Mouse (Mus musculus) limb, embryonic 15.5 days (tissue): ENCODE results near the gene Stag1. TPM values are rescaled to one million over a fixed set of nuclear protein-coding genes. Genes with fewer than 3 reads are reported as not detected.
A peak's percentile ranks its signal among the peaks of the same experiment; 100 is the strongest.

Source experiments
- ATAC-seq: fragments of 200-750 bp; cut with Nextera tagmentation; 2 replicates; pipeline ENCODE4 v1.8.0; 2017; ENCODE audit warnings: low read depth, moderate TSS enrichment; ENCODE audit not compliant: insufficient number of reproducible peaks, low FRiP score, low TSS enrichment
- H3K27ac ChIP-seq: fragments of 300-500 bp; sonication (generic); 2 replicates; pipeline ENCODE4 v1.5.1; 2015; ENCODE audit warnings: moderate library complexity, mild to moderate bottlenecking, inconsistent platforms
- H3K27me3 ChIP-seq: fragments of 300-500 bp; sonication (generic); 2 replicates; pipeline ENCODE4 v1.6.1; 2015; ENCODE audit warnings: inconsistent platforms
- H3K36me3 ChIP-seq: fragments of 300-500 bp; sonication (generic); 2 replicates; pipeline ENCODE4 v1.6.1; 2015; ENCODE audit warnings: inconsistent platforms
- H3K4me1 ChIP-seq: fragments of 300-500 bp; sonication (generic); 2 replicates; pipeline ENCODE4 v1.6.1; 2015; ENCODE audit warnings: inconsistent platforms
- H3K4me2 ChIP-seq: fragments of 300-500 bp; sonication (generic); 2 replicates; pipeline ENCODE4 v1.6.1; 2015; ENCODE audit warnings: mild to moderate bottlenecking, inconsistent platforms
- H3K4me3 ChIP-seq: fragments of 300-500 bp; sonication (generic); 2 replicates; pipeline ENCODE4 v1.5.1; 2015; ENCODE audit warnings: mild to moderate bottlenecking, inconsistent platforms
- H3K9ac ChIP-seq: fragments of 300-500 bp; sonication (generic); 2 replicates; pipeline ENCODE4 v1.6.1; 2015; ENCODE audit warnings: inconsistent platforms
- H3K9me3 ChIP-seq: fragments of 300-500 bp; sonication (generic); 2 replicates; pipeline ENCODE4 v1.6.1; 2016; ENCODE audit warnings: inconsistent platforms
- WGBS: fragments of 180-500 bp; shearing (Covaris S2); methylation state at CpG from one replicate; pipeline ENCODE4 v1.1.7; 2015; 5-methylcytosine and 5-hydroxymethylcytosine counted together
- polyA plus RNA-seq: library from polyadenylated mRNA; unstranded; fragments of >200 nt; fragmentation: Nextera tagmentation; extraction: Ambion mirVana; gene quantifications from 2 replicates; pipeline ENCODE4 v1.2.1, GENCODE M21; 2015

The Stag1 gene
- polyA plus RNA-seq = 37.9 and 46.2 TPM in 2 replicates

GRCm38 (mm10) chr9:100597546-100597945 is at the start of gene Stag1:
Stag1 (plus strand) TSS chr9:100597798.
- H3K4me1 ChIP-seq = no peaks in the 10 kb centered on the region
- H3K4me2 ChIP-seq = no peak within 1 kb of the TSS
- H3K27me3 ChIP-seq = no peaks in the 10 kb centered on the region
- H3K9me3 ChIP-seq = no peaks in the 10 kb centered on the region
- no peak within 1 kb of the TSS for H3K9ac ChIP-seq
- H3K4me3 ChIP-seq = no peak within 1 kb of the TSS
- no peak for ATAC-seq
- no peaks in the 10 kb centered on the region for H3K36me3 ChIP-seq
- H3K27ac ChIP-seq = no peak within 1 kb of the TSS
- WGBS = 85% methylated on average over 8 of the region's 8 CpGs

GRCm38 (mm10) chr9:100548313-100548712 is 49.3 kb upstream of the Stag1 start:
- no peak overlapping the region for H3K9ac ChIP-seq
- ATAC-seq = no peak
- H3K9me3 ChIP-seq = no peaks in the 10 kb centered on the region
- H3K27ac ChIP-seq = no peak overlapping the region
- H3K4me3 ChIP-seq = no peak overlapping the region
- no peak overlapping the region for H3K4me2 ChIP-seq
- H3K27me3 ChIP-seq = no peaks in the 10 kb centered on the region
- H3K36me3 ChIP-seq = peaks cover 13% of the 10 kb centered on the region; the same call in 1 of the 2 replicates
- 88% methylated on average over 2 of the region's 2 CpGs for WGBS
- peaks cover 8% of the 10 kb centered on the region; the same call in 1 of the 2 replicates for H3K4me1 ChIP-seq

- 64% methylated on average over 5 of the region's 5 CpGs for WGBS
- no peak for ATAC-seq
- Histone ChIP-seq H3K9ac (no peak overlapping the region), H3K36me3 (0 out of 2 replicates have a peak, but pooled peaks cover 5% of the 10 kb centered on the region), H3K27me3 (no peaks in the 10 kb centered on the region), H3K27ac (no peak overlapping the region), H3K9me3 (no peaks in the 10 kb centered on the region), H3K4me2 (no peak overlapping the region), H3K4me3 (no peak overlapping the region), H3K4me1 (no peaks in the 10 kb centered on the region)
Observed at GRCm38 (mm10) chr9:100555686-100556085, 41.9 kb upstream of the Stag1 start.

GRCm38 (mm10) chr9:100558023-100558573 is 39.5 kb upstream of the Stag1 start:
- 70% methylated on average over 4 of the region's 4 CpGs for WGBS
- no peaks in the 10 kb centered on the region for H3K9me3 ChIP-seq
- no peak overlapping the region for H3K9ac ChIP-seq
- H3K4me2 ChIP-seq = no peak overlapping the region
- H3K27ac ChIP-seq = no peak overlapping the region
- no peaks in the 10 kb centered on the region for H3K4me1 ChIP-seq
- H3K27me3 ChIP-seq = no peaks in the 10 kb centered on the region
- no peaks in the 10 kb centered on the region for H3K36me3 ChIP-seq
- H3K4me3 ChIP-seq = no peak overlapping the region
- no peak for ATAC-seq

- no peak for ATAC-seq
- Histone ChIP-seq H3K27me3 (no peaks in the 10 kb centered on the region), H3K36me3 (no peaks in the 10 kb centered on the region), H3K4me2 (no peak overlapping the region), H3K4me1 (no peaks in the 10 kb centered on the region), H3K9ac (no peak overlapping the region), H3K9me3 (no peaks in the 10 kb centered on the region), H3K4me3 (no peak overlapping the region), H3K27ac (no peak overlapping the region)
Observed at GRCm38 (mm10) chr9:100558991-100559390, 38.6 kb upstream of the Stag1 start.

- Histone ChIP-seq H3K9me3 (no peaks in the 10 kb centered on the region), H3K4me2 (no peak overlapping the region), H3K9ac (no peak overlapping the region), H3K4me1 (no peaks in the 10 kb centered on the region), H3K4me3 (no peak overlapping the region), H3K27me3 (no peaks in the 10 kb centered on the region), H3K27ac (no peak overlapping the region), H3K36me3 (no peaks in the 10 kb centered on the region)
- WGBS = 80% methylated on average over 10 of the region's 10 CpGs
- ATAC-seq = no peak
Observed at GRCm38 (mm10) chr9:100560251-100560890, 37.2 kb upstream of the Stag1 start.

GRCm38 (mm10) chr9:100569798-100570625 is 27.6 kb upstream of the Stag1 start:
- no peak overlapping the region for H3K27ac ChIP-seq
- H3K9ac ChIP-seq = peak overlapping the region; percentile 52; the same call in 1 of the 2 replicates
- ATAC-seq = no peak
- no peaks in the 10 kb centered on the region for H3K9me3 ChIP-seq
- peaks cover 7% of the 10 kb centered on the region; the same call in 1 of the 2 replicates for H3K27me3 ChIP-seq
- H3K36me3 ChIP-seq = no peaks in the 10 kb centered on the region
- H3K4me3 ChIP-seq = peak overlapping the region; percentile 64
- H3K4me1 ChIP-seq = peaks cover 12% of the 10 kb centered on the region
- 9% methylated on average over 32 of the region's 32 CpGs for WGBS
- peak overlapping the region; percentile 95 for H3K4me2 ChIP-seq

GRCm38 (mm10) chr9:100570626-100571233 is 26.9 kb upstream of the Stag1 start, which contains the start of gene Slc35g2:
Slc35g2 (minus strand) TSS chr9:100571090.
- peaks cover 7% of the 10 kb centered on the region; the same call in 1 of the 2 replicates for H3K27me3 ChIP-seq

GRCm38 (mm10) chr9:100571511-100571910 is 26.1 kb upstream of the Stag1 start:
- no peaks in the 10 kb centered on the region for H3K9me3 ChIP-seq
- H3K9ac ChIP-seq = no peak overlapping the region
- peaks cover 7% of the 10 kb centered on the region; the same call in 1 of the 2 replicates for H3K27me3 ChIP-seq
- H3K27ac ChIP-seq = no peak overlapping the region
- H3K4me3 ChIP-seq = no peak overlapping the region
- ATAC-seq = no peak
- 73% methylated on average over 1 of the region's 1 CpGs for WGBS
- H3K36me3 ChIP-seq = no peaks in the 10 kb centered on the region
- H3K4me2 ChIP-seq = 0 out of 2 replicates have a peak overlapping the region, but pooled peaks have one; percentile 95
- peaks cover 12% of the 10 kb centered on the region for H3K4me1 ChIP-seq

More at GRCm38 (mm10) chr9:100570626-100571233, 26.9 kb upstream of the Stag1 start, which contains the start of gene Slc35g2:
- H3K4me3 ChIP-seq = peak within 1 kb of the TSS; percentile 64
- no peak for ATAC-seq
- peak within 1 kb of the TSS; percentile 95 for H3K4me2 ChIP-seq
- WGBS = under 1% methylated on average over 52 of the region's 55 CpGs
- no peaks in the 10 kb centered on the region for H3K36me3 ChIP-seq
- H3K9me3 ChIP-seq = no peaks in the 10 kb centered on the region
- peak within 1 kb of the TSS; percentile 52 for H3K9ac ChIP-seq
- no peak within 1 kb of the TSS for H3K27ac ChIP-seq
- peaks cover 12% of the 10 kb centered on the region for H3K4me1 ChIP-seq

- no peaks in the 10 kb centered on the region for H3K36me3 ChIP-seq
- H3K4me2 ChIP-seq = no peak overlapping the region
- no peak overlapping the region for H3K27ac ChIP-seq
- H3K4me1 ChIP-seq = peaks cover 12% of the 10 kb centered on the region
- no peak overlapping the region for H3K4me3 ChIP-seq
- WGBS = 54% methylated on average over 2 of the region's 2 CpGs
- no peak overlapping the region for H3K9ac ChIP-seq
- no peak for ATAC-seq
- peaks cover 7% of the 10 kb centered on the region; the same call in 1 of the 2 replicates for H3K27me3 ChIP-seq
- no peaks in the 10 kb centered on the region for H3K9me3 ChIP-seq
Observed at GRCm38 (mm10) chr9:100573300-100573699, 24.3 kb upstream of the Stag1 start.

- Histone ChIP-seq H3K4me3 (no peak overlapping the region), H3K27ac (no peak overlapping the region), H3K36me3 (no peaks in the 10 kb centered on the region), H3K4me2 (no peak overlapping the region), H3K4me1 (peaks cover 12% of the 10 kb centered on the region), H3K9ac (no peak overlapping the region), H3K27me3 (peaks cover 7% of the 10 kb centered on the region; the same call in 1 of the 2 replicates), H3K9me3 (no peaks in the 10 kb centered on the region)
- 61% methylated on average over 5 of the region's 5 CpGs for WGBS
- no peak for ATAC-seq
Observed at GRCm38 (mm10) chr9:100573942-100574341, 23.7 kb upstream of the Stag1 start.
